Mouse (Mus musculus) adrenal gland, adult 8-10 months (tissue): ENCODE results near the gene Tacc3. TPM values are rescaled to one million over a fixed set of nuclear protein-coding genes. Genes with fewer than 3 reads are reported as not detected.
A peak's percentile ranks its signal among the peaks of the same experiment; 100 is the strongest.

Source experiments
- DNase-seq: peaks from one replicate; pipeline ENCODE4 v3.0.0; 2022
- total RNA-seq, 4 experiments: library from RNA; stranded (reverse); gene quantifications; 2 replicates each; pipeline ENCODE4 v1.2.4; 2022

The Tacc3 gene
- 1 to 10 TPM; 3.5 to 9.6 (median 6.7) TPM for total RNA-seq

DNA sequence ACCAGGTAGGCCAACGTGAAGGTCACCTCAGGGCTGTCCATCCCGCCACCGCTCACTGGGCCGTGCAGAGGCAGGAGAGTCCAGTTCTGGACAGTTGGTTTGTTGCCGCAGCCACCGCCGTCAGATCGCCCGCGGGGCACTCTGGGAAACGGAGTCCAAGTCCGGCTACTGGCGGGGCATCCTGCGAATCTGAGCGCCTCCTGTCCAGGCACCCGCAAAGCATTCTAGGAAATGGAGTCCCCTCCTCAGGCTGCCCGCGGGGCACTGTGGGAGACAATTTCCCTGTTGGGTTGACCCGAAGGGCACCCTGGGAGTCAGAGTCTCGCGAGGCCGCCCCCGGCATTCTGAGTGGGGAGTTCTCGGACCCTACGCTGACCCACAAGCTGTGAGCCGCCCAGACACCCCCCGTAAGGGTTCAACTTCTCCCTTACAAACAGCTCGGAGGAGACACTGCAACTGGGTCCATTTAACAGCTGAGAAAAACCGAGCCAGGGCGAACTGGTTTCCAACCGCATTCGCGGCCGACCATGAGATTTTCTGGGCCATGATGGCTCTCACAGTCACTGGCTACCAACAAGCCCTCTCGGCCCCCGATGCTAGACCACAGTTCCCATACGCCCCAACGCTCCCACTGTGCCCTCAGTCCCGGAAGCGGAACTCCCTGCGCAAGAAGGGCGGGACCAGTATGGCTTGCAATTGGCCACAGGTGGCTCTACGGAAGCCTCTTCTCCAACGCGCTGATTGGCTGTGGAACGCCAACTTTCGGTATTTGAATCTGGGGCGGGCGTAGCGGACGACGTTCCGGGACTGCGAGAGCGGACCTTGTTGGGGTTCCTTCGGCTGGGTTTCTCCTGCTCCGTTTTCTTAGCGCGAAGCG lies at the start of gene Tacc3, which contains the start of gene Tmem129:
Gene Tacc3, plus strand, starts transcription at position 342 of the 877 bp plus-strand sequence.
Gene Tmem129, minus strand, starts transcription at position 630 of the 877 bp plus-strand sequence.
- peak; percentile 99 for DNase-seq

DNA sequence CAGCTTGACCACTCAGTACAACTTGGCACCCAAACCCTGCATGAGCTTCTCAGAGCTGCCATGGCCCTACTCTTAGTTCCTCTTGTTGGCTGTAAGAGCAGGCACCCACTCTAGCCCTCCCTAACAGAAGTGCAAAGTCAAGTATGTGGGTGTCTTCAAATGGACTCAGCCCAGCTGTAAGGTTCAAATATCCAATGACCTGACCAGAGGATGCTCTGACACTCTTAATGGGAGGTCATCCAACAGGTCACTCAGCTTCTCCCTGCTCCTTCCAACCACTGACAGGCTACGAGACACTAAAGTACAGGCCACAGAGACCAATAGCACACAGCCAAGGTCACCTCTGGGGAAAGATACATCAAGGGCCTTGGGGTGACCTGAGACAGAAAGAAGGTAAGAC lies 48.7 kb upstream of the Tacc3 start:
- no peak for DNase-seq

DNA sequence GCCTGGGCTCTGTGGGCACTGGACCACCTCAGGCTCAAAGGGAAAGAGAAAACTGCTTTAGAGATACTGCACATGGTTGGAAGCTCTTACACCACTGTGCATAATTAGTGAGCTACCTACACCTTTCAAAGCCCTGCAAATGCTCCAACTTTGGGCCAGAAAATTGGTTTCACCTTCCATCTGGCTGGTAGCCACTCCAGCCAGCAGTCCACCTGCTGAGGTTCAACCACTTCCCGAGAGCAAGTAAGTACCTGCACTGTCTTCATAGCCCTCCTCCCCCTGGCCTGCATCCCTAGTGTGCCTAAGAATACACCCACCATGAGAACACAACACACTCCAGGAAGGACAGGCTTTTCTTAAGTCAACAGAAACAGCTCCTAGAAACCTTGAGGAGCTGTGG lies 46.1 kb upstream of the Tacc3 start:
- no peak for DNase-seq

GRCm38 (mm10) chr5:33614391-33614790 lies 43.5 kb upstream of the Tacc3 start:
- peak; percentile 30 for DNase-seq

- DNase-seq, result no peak
Measured at GRCm38 (mm10) chr5:33622671-33623070, 35.3 kb upstream of the Tacc3 start.

DNA sequence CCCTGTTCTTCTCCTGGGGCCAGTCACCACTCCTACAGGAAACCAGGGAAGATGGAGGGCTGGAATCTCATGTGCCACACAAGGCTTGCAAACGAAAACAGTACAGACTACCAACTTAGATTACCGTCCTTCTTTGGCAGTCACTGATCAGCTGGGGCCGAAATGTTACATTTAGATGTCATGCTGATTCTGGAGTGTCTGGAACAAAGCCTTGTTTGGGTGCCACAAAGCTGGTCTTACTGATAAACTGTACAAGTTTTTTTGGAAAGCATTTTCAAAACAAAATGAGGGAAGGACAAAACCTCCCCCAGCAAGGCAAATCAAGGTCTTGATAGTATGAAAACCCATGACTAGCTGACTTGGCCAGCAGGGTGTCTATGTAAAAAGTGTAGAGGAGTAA lies 34.2 kb upstream of the Tacc3 start:
- DNase-seq, result no peak

DNA sequence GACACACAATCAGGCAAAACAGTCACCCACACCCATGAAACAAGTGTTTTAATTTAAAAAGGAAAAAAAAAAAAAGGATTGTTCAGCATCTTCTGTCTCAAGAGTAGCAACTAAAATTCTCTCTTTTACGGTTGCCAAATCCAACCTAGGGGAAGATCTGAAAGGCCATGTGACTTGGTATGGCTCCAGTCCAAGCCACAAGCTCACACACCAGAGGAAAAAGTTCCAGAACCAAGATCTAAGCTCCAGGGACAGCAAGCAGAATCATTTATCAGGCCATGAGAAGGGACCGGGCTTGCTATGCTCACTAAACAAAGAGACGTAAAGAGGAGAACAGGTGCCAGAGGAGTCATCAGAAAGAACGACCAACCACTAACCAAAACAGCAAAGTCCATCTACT lies 30.0 kb upstream of the Tacc3 start:
- DNase-seq, result peak; percentile 52

GRCm38 (mm10) chr5:33628820-33629300 lies 29.1 kb upstream of the Tacc3 start:
- peak; percentile 54 for DNase-seq

DNA sequence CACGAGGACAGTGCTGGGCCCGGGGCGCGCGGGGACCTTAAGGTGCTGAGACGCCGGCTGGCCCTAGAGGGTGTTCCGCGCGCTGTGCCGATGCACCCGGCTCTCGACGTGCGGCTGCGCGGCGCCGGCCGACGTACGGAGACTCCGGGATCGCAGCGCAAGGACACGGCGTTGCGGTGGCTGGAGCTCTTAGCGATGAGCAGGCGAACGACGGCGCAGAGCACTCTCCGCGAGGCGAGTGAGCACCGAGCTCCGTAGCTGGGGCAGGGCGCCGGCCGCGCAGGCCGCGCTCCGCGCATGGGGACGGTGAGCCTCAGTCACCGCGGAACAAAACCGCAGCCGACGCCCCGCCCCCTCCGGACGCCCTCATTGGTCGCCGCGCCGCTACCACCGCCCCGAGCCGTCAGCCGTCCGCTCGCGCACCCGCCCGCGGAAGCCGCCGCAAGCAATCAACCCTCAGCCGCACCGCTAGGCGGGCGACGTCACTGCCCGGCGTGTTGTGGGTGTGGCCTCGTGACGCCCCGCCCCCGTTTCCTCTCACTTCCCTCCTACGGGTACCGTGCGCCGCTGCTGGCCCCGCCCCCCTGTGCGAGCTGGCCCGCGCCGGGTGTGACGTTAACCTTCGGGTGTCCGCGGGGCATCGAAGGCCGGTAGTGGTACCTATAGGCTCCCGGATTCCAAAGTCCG lies 28.5 kb upstream of the Tacc3 start, which contains the start of the genes Fam53a and Gm9903:
Gene Fam53a, minus strand, starts transcription at position 335 of the 687 bp plus-strand sequence.
Gene Gm9903, plus strand, starts transcription at position 625 of the 687 bp plus-strand sequence.
- peak; percentile 99 for DNase-seq

DNA sequence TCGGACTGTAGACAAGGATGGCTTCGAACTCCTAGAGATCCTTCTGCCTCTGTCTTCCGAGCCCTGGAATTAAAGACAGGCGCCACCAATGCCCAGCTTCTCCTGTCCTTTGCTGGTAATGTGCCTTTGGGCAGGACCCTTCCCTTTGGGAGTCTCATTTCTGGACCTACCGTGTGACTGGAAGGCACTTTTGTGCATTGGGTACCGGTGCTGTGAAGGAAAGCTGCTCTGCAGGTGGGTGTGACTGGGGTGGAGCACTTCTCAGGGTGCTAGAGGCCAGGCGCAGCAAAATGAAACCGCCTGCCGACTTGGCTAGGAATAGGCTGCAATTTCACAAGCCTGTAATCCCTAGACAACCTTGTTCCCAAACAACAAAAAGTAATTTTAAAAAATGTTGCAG lies 27.9 kb upstream of the Tacc3 start:
- peak; percentile 47 for DNase-seq

DNA sequence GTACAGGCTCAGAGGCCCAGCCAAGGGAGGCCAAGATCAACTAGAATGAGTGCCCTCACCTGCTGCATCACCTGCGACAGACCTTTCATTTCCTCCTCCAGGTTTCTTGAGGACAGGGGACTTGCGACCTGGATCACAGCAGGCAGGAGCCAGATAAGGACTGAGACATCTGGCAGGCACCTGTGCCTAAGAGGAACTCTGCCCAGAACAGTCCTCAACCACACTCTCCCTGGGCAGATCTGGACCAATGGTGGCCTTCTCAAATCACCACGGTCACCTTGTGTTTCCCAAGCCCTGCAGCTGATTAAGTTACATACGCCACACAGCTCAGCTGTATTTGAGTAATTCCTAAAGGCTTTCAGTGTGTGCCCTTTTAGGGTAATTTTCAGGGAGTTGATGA lies 27.3 kb upstream of the Tacc3 start:
- no peak for DNase-seq

- DNase-seq, result no peak
Measured at GRCm38 (mm10) chr5:33632526-33632925, 25.4 kb upstream of the Tacc3 start.

- no peak for DNase-seq
Measured at GRCm38 (mm10) chr5:33635361-33635760, 22.6 kb upstream of the Tacc3 start.

DNA sequence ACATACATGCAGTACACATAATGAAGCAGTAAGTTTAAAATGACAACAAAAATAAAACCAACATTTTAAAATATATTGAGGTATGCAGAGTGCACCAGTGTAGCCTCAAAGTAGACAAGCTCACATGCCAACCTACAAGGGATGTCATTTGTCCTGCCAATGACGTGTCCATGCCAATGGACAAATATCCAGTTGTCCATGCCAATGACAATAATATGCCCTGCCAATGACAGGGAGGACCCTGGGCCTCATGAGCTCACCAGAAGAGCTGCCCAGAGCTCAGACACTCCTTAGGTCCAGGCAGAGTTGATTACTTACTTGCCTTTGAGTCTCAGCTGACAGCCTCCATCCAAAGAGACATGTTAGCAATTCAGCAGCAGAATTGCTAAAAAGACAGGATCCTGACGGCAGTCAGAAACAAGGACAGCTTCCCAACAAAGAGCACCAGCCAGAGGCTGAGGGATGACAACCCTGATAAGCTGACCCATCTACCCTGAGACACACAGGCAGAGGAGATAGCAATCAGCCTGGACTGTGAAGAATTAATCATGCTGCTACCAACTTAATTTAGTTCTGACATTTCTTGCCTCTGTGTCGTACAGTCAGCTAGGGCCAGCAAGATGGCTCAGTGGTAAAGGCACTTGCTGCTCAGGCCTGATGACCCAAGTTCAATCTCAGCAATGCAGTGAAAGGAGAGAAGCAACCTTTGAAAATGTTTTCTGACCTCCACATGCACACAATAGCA lies 20.1 kb upstream of the Tacc3 start:
- no peak for DNase-seq

DNA sequence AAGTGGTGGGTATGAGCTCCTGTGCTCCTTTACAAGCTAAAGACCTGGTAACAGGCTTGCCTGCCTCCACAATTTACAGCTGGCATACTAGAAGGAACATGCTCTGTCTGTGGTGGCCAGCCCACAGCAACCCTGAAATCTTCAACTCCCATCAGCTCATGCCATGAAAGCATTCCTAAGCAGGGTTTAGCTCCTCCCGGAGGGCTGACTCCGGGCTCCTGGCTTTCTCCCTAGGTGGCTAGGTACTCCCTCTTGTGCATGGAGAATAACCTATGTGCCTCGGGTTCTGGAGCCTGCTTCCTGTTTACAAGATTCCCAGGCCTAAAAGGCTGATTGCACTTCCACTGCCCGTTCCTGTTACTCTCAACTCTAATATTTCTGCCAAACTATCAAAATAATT lies 19.1 kb upstream of the Tacc3 start:
- no peak for DNase-seq

- DNase-seq, result no peak
Measured at GRCm38 (mm10) chr5:33640652-33641051, 17.3 kb upstream of the Tacc3 start.

- DNase-seq, result no peak
Measured at GRCm38 (mm10) chr5:33651017-33651416, 6.9 kb upstream of the Tacc3 start.

DNA sequence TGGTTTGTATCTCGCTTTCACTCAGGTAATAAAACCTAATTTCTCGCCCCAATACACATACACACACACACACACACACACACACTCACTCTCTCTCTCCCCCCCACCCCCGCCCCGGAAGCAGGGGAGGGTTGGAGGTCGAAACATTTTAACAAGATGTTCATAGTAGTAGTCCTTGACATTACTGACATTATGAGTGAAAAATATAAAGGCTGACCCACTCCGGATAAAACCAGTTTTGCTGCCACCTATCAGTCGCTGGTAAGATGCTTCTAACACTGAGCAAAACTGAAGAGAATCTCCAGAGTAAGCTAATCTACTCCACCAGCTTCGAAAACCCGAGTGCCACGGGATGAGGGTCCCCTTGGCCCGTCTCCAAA lies 6.4 kb upstream of the Tacc3 start:
- DNase-seq, result no peak

DNA sequence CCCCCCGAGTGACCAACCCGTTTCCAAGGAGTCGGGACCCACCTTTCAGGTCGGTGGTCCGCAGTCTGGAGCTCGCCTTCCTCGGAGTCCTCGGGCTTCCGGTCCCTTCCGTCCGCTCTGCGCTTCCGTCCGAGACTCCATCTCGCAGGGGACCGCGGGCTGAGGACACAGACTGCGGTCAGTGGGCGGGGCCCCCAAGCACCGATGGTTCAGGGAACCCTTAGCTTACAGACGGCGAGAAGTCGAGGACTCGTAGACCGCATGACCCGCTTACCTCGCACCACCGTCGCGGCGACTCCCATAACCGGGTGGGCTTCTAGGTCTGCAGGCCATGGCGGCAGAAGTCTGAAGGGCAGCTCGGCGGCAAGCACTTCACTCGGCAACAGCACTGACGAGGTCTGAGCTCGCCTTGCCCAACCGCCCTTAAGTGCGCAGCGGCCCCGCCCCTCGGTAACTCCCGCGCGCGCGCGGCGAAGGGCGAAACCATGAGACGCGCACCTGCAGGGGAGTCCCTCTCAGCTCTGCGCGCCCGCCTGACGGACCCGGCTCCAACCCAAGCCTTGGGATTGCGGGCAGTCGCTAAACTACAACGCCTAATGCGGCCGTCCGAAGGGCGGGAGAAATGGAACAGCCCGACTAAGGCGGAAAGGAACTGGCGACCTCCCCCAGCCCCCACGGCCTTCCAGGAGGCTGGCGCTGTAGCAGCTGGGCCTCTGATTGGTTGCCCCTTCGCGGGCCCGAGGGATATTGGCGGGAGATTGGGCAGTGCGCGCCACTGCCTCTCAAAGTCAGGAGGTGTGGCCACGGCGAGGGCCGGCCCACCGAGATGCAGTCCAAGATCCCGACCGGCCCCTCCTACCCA lies 5.8 kb upstream of the Tacc3 start, which contains the start of gene Slbp:
Gene Slbp, minus strand, starts transcription at position 654 of the 862 bp plus-strand sequence.
- DNase-seq, result peak; percentile 95

DNA sequence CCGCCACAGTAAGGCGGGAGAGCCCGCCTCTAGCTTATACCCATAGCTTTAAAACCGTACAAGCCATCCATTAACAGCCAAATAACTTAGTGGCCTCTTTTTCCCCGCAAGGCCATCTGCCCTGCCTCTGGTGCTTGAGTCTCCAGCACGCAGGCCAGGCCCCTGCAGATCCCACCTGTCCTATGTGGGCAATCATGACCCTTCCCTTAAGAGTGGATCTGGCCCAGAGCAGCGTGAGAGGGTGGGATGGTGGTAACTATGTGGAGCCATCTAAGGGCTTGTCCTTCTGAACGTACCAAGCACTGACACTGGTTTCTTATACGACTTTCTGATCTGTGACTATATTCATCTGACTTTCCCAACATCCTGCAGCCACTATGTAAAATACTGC lies 5.2 kb upstream of the Tacc3 start:
- DNase-seq, result no peak

GRCm38 (mm10) chr5:33654424-33654823 lies 3.5 kb upstream of the Tacc3 start:
- no peak for DNase-seq
